ENCODE assay signal across 10 mouse cellular contexts in the genomic region with DNA sequence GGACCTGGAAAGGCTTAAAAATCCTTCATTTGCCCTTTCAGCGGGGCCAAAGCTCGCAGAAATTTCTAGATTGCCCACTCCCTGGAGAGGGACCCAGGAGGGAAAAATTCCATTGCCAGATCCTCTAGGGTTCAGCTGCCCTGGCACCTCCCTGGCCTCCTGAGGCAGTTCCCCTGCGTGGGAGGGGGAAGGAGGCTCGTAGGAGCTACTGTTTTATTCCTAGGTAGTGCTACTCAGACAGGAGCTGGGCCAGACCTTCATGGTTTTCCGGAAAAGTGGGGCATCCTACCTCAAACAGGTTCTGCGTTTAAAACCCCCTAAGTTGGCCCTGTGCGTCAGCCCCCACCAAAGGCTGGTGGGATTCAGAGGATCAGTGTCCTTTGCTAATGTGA. TPM values are rescaled to one million over a fixed set of nuclear protein-coding genes. Genes with fewer than 3 reads are reported as not detected.
DNase-seq lines count a peak whose midpoint lies in the region; ATAC-seq and TF ChIP-seq lines count a peak whose summit lies in the region.
"Had no signal": no experiment of that assay in that cellular context is flagged by ENCODE, and none has a peak within 500 bp of the region (broad histone marks: within the 10 kb centered on the region; RNA-seq: fewer than 3 reads in every experiment).

No protein-coding gene starts in this region.

- no peak for TF ChIP-seq POLR2A in testis, adult 2 months (IDR thresholded peaks at IDR 0.05; ENCODE audit: control insufficient read depth, low read depth, low read length)

- 1% methylated on average over 7 of the region's 7 CpGs for WGBS in limb, embryonic 11.5 days

- no peaks in the 10 kb centered on the region for H3K36me3 ChIP-seq in testis, adult 2 months (ENCODE audit: control insufficient read depth, insufficient read depth, low read length)
- no peaks in the 10 kb centered on the region for H3K36me3 ChIP-seq in limb, embryonic 11.5 days (ENCODE audit: control insufficient read depth, insufficient read depth, low read length)

- peak overlapping the region; percentile 83 for H3K4me3 ChIP-seq in testis, adult 2 months (ENCODE audit: control insufficient read depth, low read depth, low read length)
- peak overlapping the region; percentile 29 for H3K4me3 ChIP-seq in limb, embryonic 11.5 days (ENCODE audit: low read depth, low read length)

- H3K4me2 ChIP-seq in limb, embryonic 11.5 days (ENCODE audit: low read depth, severe bottlenecking), result peak overlapping the region; percentile 75; the same call in 1 of the 2 replicates

- no peak for DNase-seq in frontal cortex, postnatal 25 days (ENCODE audit: low spot score in 2 of 2)
- no peak for DNase-seq in testis, postnatal 14 days (ENCODE audit: low spot score)
- peak; percentile 33 for DNase-seq in limb, embryonic 11.5 days (ENCODE audit: low spot score)
- no peak for DNase-seq in spleen, adult 12 weeks (ENCODE audit: low spot score)
- no peak for DNase-seq in adipocyte (ENCODE audit: low spot score)
- DNase-seq in left cerebral cortex, adult 8-10 months (ENCODE audit: low spot score in 2 of 2), result no peak
- DNase-seq: kidney, adult 8-10 months had no signal

- H3K27ac ChIP-seq in testis, adult 2 months (ENCODE audit: control insufficient read depth, insufficient read depth, low read depth, low read length), result no peak overlapping the region
- no peak overlapping the region for H3K27ac ChIP-seq in limb, embryonic 11.5 days (replicated peaks; ENCODE audit: low read depth, low read length)

- peaks cover 27% of the 10 kb centered on the region for H3K4me1 ChIP-seq in testis, adult 2 months (ENCODE audit: control insufficient read depth, insufficient read depth, low read length)
- peaks cover 8% of the 10 kb centered on the region; the same call in 1 of the 2 replicates for H3K4me1 ChIP-seq in limb, embryonic 11.5 days (ENCODE audit: control insufficient read depth, insufficient read depth, low read length)

- ATAC-seq in frontal cortex, adult (ENCODE audit: low TSS enrichment), result 0 out of 2 replicates have a peak, but pooled peaks have one; percentile 9
- ATAC-seq in limb, embryonic 11.5 days (ENCODE audit: insufficient number of reproducible peaks, low FRiP score, low TSS enrichment, low read depth), result no peak

- H3K9ac ChIP-seq in limb, embryonic 11.5 days (ENCODE audit: low read length), result no peak overlapping the region

- TF ChIP-seq CTCF in testis, adult 2 months (IDR thresholded peaks at IDR 0.05; ENCODE audit: control insufficient read depth, insufficient read depth, insufficient replicate concordance, low read depth, low read length), result no peak

- no peaks in the 10 kb centered on the region; the same call in 1 of the 2 replicates for H3K9me3 ChIP-seq in limb, embryonic 11.5 days (ENCODE audit: control insufficient read depth, low read length)

- H3K27me3 ChIP-seq in testis, adult 2 months (ENCODE audit: control insufficient read depth, insufficient read depth, low read length), result peaks cover 3% of the 10 kb centered on the region; the same call in 1 of the 2 replicates
- peaks cover 78% of the 10 kb centered on the region for H3K27me3 ChIP-seq in limb, embryonic 11.5 days (ENCODE audit: control insufficient read depth, insufficient read depth, low read length)

RNA-seq across cellular contexts. Expression of a gene that starts 0.9 kb away (rescaled TPM):
- 0.68 and 0.91 TPM in 2 replicates for polyA plus RNA-seq in testis, adult 2 months (2012; rRNA removed)
- polyA plus RNA-seq in limb, embryonic 11.5 days (2014; fragmentation: Nextera tagmentation; extraction: Ambion mirVana), result 0.11 and 0.24 TPM in 2 replicates
- 100 to 1,000 TPM; 388 to 449 (median 430) TPM for total RNA-seq in left cerebral cortex, adult 8-10 months (2022)
- total RNA-seq: neutrophil, adult 5-6 weeks had no signal

RNA-seq across cellular contexts. Expression of a gene that starts 38.7 kb away (rescaled TPM):
- polyA plus RNA-seq in testis, adult 2 months (2012; rRNA removed), result 181 and 185 TPM in 2 replicates
- polyA plus RNA-seq in limb, embryonic 11.5 days (2014; fragmentation: Nextera tagmentation; extraction: Ambion mirVana), result 6.1 TPM in 2 replicates
- total RNA-seq in left cerebral cortex, adult 8-10 months (2022), result 10 to 100 TPM; 33.6 to 46.8 (median 36.7) TPM

Comparison
In these comparisons a context has a peak if more than half of its experiments do, and no peak if none do; other contexts are left out.
1. RNA of a gene that starts 38.7 kb away (polyA plus RNA-seq): 181 to 185 TPM in testis, adult 2 months; 6.1 TPM in limb, embryonic 11.5 days; every median in the first group is over 10 times any median in the second.